Mouse (Mus musculus) brain, embryonic 14.5 days (tissue): Measurements from ENCODE around the gene Mrps2.
A peak's percentile ranks its signal among the peaks of the same experiment; 100 is the strongest.

ENCODE experiments used
- CTCF ChIP-seq: fragments of 200-500 bp; IDR thresholded peaks from 2 replicates; pipeline ENCODE4 v1.5.1; 2012; ENCODE audit warnings: inconsistent platforms, mild to moderate bottlenecking, moderate library complexity, borderline replicate concordance; ENCODE audit not compliant: insufficient read depth, insufficient read length; ENCODE audit errors: extremely low read depth
- POLR2A ChIP-seq: fragments of 200-500 bp; IDR thresholded peaks from 2 replicates; pipeline ENCODE4 v1.6.1; 2012; ENCODE audit warnings: mild to moderate bottlenecking, inconsistent platforms, borderline replicate concordance; ENCODE audit not compliant: poor library complexity, insufficient read depth, insufficient read length, severe bottlenecking; ENCODE audit errors: extremely low read depth

GRCm38 (mm10) chr2:28467860-28468485 lies at the start of gene Mrps2:
- TF ChIP-seq POLR2A (peak; percentile 88; the same call in 1 of the 2 replicates), CTCF (peak; percentile 90)
